Mouse (Mus musculus) G1E (cell line): ENCODE results near the gene Clec1a.

ENCODE experiments used
- CTCF ChIP-seq: IDR thresholded peaks from 2 replicates; pipeline ENCODE4 v1.5.1; 2012; ENCODE audit warnings: low read depth, low read length, inconsistent platforms, mixed read lengths
- GATA1 ChIP-seq: IDR thresholded peaks from 2 replicates; pipeline ENCODE4 v1.6.1; 2012; ENCODE audit warnings: borderline replicate concordance, low read length, inconsistent platforms, mixed read lengths
- GATA2 ChIP-seq: IDR thresholded peaks from 2 replicates; pipeline ENCODE4 v1.6.1; 2012; ENCODE audit warnings: low read depth, low read length, inconsistent platforms, borderline replicate concordance

- TF ChIP-seq CTCF = no peak
- TF ChIP-seq GATA1 = no peak
- no peak for TF ChIP-seq GATA2
Observed at GRCm38 (mm10) chr6:129497345-129498218, 45.8 kb upstream of the Clec1a start.
